Mouse (Mus musculus): ENCODE results near the gene Pigq.

Gene Pigq

DNA sequence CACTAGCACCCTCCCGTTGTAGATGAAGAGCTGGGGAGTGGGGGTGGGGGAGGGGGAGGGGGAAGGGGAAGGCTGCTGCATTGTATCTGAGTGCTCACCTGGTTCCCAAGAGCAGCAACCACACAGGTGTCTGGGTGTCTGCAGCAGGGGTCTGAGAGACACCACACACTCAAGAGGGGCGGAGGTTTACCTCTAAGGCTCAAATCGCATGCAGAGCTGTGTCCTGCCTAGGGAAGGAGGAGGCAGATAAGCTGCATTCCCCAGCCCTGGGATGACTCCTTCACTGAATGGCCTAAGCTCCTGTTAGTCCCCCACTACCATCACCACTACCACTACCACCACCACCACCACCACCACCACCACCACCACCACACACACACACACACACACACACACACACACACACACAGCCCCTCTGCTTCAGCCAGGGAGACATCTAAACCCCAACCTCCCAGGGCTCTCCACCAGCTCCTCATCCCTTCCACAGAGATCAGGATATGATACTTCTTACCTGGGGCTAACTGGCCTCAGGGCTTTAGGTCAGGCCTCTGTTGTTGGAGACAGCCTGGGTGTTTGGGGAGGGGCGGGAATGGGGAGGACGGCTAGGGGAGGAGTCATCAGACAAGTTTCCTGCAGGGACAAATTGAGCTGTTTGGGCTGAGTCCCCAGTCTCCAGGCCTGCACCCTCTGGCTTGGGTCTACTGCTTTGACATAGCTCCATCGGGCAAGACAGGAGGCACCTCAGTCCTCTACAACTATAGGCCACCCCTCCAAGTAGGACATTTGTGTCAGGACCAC, at the start of gene Pigq, which contains the start of gene Nhlrc4:
Pigq (minus strand) TSS at position 571 of the 798 bp plus-strand sequence.
Nhlrc4 (minus strand) TSS at position 596 of the 798 bp plus-strand sequence.
- peak; percentile 55 for DNase-seq (ENCODE audit: low read depth, low spot score)

DNA sequence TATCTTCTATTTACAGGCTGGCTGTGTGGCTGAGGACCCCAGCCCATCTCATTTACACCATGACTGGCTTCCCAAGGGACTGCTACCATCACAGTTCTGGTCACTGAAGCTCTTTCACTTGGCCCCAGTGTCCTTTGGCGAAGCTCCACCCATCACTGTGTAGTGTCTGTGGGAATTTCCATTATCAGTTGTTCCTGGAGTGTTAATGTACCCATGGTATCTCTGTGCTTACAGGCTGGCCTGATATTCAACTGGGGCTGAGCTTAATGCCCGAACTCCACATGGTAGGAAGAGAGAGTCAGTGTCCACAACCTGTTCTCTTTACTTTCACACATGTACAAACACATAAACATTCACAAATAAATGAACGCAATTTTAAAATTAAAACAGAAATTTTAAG, 48.8 kb upstream of the Pigq start:
- DNase-seq (ENCODE audit: low read depth, low spot score) = no peak

DNA sequence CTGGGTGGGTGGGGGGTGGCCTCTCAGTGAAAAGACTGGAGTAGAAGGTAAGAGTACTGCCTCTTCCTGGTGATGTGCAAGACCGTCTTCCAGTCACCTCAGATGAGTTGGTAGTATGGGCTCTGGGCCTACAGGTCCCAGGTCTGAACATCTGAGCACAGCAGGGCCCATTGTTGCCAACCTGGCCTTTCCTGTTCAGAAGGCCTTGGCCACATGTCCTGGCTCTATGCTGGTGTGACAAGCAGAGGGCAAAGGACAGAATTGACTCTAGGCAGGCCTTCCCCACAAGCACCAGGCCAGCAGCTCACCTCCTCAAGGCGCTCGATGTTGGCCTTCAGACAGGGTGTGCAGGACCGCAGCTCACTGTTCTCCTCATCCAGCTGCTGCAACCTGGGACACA, 47.5 kb upstream of the Pigq start:
- DNase-seq (ENCODE audit: low read depth, low spot score) = no peak

DNA sequence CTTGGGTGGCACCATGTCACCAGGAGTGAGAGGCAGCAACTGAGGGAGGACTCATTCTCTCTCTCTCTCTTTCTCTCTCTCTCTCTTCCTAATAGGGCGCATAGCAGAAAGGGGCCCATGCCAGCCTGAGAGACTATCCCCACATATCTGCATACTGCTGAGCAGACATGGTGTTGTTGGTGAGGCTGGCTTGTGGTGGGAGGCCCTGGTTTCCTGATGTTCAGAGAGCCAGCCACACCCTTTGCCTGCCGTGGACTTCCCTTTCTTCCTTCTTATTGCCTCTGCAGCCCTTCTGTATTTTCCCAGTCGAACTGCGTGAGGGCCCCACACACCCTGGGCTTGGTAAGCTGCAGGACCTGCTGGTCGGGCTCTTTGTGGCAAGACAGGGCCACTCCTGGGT, 45.6 kb upstream of the Pigq start:
- DNase-seq (ENCODE audit: low read depth, low spot score) = no peak

DNA sequence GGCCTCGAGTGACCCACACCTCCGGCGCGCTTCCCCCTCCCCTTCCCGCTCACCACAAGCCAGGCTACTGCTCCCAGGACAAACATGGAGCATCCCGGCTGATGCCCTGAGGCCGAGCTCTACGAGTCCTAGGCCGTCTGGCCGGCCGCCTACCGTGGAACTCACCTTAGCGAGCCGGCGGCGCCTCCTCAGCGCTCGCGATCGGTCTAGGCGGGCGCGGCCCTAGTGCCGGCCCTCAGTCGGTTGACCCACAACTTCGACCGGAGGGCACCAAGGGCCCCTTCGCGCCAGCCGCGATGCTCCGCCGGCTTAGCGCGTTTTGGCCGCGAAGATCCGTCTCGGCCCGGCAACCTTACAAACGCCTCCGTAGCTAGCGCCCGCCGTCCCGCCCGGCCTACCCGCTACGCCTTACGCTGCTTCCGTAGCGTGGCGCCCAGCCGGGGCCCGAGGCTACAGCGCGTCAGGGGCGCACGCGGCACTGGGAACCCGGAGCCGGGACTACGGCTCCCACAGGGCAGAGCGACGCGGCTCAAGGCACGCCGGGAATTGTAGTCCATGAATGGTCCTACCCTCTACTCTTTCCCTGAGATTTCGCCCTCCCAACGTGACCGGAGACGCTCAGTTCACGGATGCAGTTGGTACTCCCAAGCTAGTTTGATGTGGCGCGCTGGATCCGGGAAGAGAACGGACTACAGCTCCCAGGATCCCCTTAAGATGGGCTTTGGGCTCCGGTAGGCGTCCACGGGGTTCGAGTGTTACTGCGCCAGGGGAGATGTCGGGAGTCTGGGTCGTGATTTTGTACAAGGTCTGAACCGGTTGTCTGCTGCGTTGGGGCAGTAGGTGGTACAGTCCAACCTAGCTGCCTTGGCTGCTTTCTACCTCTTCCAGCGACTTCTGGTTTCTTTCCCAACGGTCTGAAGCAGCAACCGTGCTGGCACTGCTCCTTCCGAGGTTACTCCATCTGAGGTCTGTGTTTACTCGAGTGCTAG, 40.9 kb upstream of the Pigq start, which contains the start of gene Capn15:
Capn15 (minus strand) TSS at position 491 of the 989 bp plus-strand sequence.
- peak; percentile 99 for DNase-seq (ENCODE audit: low read depth, low spot score)

DNA sequence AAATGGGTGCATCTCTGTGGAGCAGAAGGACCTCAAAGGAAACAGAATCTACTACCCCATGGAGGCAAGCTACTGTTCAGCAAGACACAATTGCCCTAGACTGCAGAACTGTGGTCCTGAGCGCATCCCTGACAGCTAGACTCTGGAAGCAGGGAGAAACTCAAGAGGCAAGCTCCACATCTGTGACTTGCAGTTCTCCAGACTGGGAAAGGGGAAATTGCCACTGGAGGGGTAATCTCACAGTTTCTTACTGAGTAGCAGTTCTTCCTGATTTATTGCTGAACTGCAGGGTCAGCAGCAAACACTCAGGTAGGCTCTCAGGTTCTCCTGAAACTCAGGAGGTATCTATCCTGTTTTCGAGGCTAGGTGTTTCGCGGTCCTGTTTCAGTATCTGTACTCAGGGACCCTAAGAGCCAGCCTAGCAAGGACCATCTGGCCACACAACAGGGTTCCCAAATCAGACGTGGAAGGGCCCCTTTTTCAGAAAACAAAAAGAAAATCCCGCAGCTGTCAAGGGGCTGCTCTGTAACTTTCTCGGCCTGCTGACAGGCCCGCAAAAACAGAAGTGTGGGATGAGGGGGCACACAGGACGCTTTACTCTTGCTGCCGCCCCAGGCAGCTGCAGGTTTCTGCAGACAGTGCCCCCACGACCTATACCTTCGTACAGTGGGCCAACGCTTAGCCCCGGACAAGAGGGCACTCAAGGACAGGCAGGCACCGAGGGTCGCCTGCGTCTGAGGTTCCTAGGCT, 40.0 kb upstream of the Pigq start:
- DNase-seq (ENCODE audit: low read depth, low spot score) = no peak

DNA sequence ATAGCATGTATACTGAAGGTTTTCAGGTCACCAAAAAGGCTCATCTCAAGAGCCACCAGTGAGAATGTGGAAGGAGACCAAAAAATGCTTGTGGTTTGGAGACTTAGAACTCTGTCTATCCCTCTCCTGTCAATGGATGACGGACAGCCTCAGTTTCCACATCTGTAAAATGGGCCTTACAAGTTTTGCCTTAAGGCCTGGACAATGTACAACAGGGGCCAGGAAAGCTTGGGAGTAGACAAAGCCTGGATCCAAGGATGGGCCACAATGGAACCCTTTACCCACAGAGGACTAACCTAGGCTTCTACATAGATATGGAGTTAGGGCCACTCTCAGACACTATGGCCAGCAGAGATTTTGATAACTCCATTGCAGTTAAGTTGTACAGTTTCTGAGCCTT, 39.3 kb upstream of the Pigq start:
- DNase-seq (ENCODE audit: low read depth, low spot score) = no peak

DNA sequence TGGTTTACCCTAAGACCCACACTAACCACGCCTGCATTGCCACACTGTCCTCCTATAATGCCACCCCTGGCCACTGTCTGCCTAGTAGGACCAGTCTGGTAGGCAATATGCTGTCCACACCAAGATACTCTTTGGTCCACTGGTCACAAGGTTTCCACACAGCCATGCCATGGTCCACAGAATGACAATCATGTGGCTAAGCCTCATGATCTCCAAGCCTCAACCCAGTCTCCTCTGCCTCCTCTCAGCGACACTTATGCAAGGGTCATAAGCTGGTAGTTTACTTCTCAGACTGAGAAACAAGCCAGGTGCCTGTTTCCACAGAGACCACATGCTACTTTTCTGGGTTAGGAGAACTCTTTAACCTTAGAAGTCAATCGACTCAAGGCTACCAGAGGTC, 38.2 kb upstream of the Pigq start:
- no peak for DNase-seq (ENCODE audit: low read depth, low spot score)

DNA sequence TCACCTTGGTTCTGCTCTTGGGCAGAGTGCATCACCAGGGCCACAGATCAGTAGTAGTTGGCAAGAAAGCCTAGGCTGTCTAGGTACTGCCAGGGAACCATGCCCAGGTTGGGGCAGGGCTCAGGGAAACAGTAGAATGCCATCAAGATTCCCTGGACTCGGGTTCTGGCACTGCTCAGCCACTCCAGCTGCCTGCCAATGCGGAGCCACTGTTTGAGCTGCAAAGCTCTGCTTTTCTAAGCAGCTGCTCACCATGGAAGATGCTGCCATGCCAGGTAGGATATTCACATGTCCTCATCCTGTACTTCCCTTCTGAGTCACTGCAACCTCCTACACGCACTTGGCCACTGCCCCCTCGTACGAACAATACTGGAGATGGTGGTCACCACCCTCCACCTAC, 36.1 kb upstream of the Pigq start:
- DNase-seq (ENCODE audit: low read depth, low spot score) = no peak

DNA sequence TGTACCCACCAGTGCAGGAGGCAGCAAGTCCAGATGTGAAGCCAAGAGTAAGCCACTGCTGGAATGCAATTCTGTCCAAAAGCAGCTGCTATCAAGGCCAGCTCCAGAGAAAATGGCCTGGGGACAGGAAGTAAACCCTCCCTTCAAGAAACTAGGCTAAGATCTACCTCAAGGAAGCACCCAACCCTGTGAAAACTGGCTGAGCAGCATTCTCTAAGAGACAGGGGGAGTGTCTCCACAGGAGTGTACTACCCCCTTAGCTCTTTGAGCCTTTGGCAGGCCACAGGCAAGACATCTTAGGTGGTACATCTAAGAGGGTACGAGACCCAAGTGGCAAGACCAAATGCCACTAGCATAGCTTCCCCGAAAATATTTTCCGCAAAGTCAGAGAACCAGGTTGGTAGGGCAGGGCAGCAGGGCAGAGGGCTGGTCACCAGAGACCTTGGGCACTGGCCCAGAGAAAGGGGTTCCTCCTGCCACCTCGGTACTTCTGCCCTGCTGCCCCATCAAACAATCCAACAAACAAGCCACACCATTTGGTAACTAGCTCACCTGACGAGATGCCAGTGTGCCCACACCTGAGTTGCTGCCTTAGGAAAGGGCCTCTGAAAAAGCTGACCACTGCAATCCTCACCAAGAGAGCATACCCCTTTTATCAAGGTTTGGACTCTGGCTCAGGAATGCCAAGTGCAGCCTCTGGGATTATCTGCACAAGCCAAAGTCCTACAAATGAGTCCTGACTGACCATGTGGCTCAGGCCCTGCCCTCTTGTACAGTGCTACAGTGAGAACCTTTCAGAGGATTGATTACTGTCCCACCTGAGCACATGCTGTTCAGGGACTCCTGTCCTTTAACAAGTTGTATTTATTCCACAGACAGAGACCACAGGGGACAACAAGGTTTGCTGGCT, 35.3 kb upstream of the Pigq start:
- no peak for DNase-seq (ENCODE audit: low read depth, low spot score)

DNA sequence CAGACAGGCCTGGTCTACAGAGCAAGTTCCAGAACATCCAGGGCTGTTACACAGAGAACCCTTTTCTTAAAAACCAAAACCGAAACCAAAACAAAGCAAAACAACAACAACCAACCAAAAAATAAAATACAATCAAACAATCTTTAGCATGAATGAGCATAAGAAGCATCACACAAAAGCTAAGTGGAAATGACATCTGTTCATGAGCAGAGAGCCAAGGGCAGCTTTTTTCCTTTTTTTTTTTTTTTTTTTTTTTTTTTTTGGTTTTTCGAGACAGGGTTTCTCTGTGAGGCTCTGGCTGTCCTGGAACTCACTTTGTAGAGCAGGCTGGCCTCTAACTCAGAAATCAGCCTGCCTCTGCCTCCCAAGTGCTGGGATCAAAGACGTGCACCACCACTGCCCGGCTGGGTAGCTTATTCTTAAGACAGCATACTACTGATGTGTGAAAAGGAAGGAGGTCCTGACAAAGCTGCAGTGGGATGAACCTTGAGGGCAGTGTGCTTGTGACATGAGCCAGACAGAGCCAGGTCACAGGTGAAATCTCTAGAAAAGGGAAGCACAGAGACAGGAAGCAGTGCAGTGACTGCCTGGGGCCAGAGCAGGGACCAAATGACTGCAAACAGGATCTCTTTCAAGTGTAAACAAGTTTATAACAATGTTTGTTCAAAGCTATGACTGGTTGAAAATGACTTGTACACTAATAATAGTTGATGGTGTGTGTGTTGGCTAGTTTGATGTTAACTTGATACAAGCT, 26.4 kb upstream of the Pigq start:
- DNase-seq (ENCODE audit: low read depth, low spot score) = no peak

DNA sequence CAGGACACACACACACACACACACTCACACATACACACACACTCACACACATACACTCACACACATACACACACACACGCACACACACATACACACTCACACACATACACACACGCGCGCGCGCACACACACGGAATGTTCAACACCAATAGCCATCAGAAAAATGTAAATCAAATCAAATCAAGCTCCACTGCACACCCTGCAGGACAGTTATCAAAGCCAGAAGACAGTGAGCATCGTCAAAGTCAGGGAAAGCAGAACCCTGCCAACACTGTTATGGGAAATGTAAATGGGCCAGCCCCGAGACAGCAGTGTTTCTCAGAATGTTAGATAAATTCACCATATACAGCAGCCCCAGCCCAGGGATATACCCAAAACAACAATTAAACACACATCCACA, 25.7 kb upstream of the Pigq start:
- no peak for DNase-seq (ENCODE audit: low read depth, low spot score)

DNA sequence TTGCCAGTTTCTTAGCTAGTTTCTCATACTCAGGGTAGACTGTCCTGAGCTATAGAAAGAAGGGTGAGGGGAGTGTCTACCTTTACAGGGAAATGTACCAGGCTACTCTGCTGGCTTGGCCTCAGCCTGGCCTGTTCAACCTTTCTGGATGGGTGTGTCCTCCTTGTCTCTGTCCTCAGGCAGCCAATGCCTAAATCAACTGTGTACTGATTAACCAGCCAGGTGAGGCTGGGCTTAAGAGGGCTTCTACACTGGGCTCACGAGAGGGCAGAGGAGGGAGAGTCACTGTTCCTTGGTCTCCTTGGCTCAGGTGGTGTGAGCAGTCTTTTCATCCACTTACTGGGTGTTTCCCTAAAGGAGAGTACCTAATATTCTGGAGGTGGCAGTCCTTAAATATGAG, 23.4 kb upstream of the Pigq start:
- DNase-seq (ENCODE audit: low read depth, low spot score) = no peak

DNA sequence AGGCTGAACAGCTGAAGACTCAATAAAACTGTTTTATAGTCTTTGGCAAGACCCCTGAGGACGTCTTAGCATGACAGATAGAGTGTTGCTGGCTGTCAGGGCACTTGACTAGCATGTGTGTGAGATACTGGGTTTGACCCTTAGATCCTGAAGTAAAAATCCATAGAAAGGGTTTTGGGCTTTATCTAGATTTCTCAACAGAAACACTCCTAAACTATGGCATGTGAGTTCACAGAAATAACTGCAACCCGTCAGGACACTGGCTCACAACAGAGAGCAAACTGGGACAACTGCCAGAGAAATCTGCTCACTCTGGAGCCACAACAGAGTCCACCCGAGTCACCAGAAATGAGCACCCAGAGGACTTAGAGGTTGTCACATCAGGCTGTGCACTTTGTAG, 22.9 kb upstream of the Pigq start:
- DNase-seq (ENCODE audit: low read depth, low spot score) = no peak

DNA sequence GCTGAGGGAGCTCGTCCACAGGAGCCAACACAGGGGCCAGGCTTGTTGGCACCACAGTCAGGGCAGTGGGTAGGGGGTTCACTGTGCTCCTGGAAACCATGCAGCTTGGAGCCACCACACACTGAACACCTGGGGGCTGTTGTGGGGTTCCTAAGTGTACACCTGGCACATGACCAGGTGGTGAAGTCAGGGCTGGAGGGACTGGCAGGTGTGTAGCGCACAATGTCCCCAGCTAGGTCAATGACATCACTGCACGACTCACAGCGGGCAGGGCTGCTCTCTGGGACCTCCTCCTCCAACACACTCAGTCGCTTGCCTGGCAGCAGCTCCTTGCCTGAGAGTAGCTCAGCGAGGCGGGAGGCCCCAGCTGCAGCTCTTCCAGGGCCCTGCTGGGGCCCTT, 19.5 kb upstream of the Pigq start:
- DNase-seq (ENCODE audit: low read depth, low spot score) = no peak

DNA sequence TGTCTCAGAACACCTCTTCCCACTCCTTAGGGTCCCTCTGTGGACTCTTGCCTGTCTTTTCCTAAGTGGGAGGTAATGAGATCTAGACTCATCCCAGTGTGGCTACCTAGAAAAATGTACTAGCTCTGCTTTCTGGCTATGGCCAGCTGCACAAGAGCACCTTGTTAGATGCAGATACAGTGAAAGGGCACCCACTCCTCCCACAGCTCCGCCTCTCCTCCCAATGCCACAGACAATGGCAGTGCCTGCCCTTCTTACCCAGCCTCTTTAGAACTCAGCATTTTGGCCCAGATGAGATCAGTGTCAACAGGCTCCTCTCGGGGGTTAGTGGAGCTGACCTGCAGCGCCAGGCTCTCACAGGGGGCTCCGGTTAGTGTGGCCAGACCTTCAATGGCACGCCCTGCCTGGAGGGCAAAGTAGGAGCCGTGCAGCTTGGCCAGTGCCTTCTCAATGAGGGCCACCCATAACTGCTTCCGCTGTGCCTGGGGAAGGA, 17.7 kb upstream of the Pigq start:
- no peak for DNase-seq (ENCODE audit: low read depth, low spot score)

DNA sequence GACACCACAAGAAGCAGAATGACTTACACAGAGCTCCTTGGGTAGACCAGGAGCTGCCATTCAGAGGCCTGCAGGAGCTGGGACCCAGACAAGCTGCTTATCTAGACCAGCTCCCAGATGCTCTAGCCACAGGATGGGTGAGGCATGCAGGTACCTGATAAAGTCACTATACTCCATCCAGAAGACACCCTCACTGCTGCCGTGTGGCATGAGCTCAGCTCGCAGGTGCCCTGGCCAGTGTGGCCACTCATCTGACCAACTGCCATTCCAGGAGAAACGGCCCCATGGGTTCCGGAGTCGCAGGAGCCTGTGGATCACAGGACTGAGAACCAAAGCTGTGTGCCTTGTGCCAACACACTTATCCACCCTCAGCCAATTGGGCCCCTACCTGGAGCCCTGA, 16.8 kb upstream of the Pigq start:
- no peak for DNase-seq (ENCODE audit: low read depth, low spot score)

DNA sequence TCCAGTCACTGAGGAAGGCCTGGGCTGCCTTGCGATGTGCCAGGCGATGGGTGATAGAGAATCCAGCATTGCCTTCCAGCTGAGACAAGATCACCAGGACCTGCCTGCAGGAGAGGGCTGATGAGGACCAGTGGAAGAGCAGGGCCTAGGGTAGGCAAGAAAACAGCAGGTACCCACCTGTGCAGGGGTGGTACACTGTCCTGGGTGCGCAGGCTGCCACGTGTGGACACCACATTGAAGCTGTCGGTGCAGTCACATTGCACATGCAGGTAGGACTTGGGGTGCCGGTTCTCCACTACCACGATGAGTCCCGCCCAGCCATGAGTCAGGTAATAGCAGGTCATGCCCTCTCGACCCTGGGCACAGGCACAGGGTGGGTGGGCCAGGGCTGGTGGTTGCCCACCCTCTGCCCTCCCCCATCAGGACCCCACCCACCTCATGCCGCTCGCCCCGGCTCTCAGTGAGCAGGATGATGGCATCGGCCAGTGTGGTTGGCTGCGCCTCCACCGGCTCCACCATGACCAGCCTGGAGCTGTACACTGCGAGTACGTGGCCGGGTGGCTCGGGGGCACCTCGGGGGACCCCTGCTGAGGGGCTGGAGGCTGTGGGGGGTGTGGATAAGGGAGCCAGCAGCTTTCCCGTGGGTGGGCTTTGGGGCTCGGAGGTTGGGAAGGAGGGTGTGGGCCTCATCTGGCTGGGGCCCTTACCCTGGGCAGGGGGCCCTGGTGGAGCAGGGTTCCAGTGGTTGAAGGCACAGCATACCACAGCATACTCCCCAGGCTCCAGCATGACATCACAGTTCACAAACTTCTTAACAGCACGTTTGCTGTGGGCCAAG, 15.1 kb upstream of the Pigq start:
- DNase-seq (ENCODE audit: low read depth, low spot score) = no peak

Measured in ZHBTc4 (cell line).